Mouse (Mus musculus) CD4-positive helper T cell, adult 2 months (primary cell): ENCODE results near the gene St6galnac5.
A peak's percentile ranks its signal among the peaks of the same experiment; 100 is the strongest.
"Not testable (repeated sequence)": the region's sequence is repeated elsewhere in the genome, so short reads cannot be mapped to it uniquely, and the experiment has no call there.

Experiments used
- DNase-seq: peaks from one replicate; pipeline ENCODE4 v3.0.0-alpha.2; 2012; ENCODE audit warnings: low read depth, missing footprints, low spot score

The St6galnac5 gene

DNA sequence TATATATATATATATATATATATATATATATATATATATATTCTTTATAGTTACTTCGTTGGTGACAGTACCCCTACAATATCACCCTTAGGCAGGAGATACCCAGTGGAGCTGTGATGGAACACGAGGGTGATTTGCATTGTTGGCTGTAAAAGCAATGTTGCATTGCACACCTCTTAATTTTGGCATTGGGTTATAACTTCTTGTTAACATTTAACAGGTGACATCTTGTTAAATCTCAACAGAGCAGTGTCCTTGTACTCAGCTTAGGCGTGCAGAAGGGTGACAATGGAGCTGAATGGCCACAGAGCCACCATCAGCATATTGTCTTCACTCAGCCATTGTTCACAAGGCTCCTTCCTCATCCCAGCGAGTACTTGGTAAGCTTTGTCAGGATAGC is 185.8 kb downstream of the St6galnac5 start:
- DNase-seq: no peak

DNA sequence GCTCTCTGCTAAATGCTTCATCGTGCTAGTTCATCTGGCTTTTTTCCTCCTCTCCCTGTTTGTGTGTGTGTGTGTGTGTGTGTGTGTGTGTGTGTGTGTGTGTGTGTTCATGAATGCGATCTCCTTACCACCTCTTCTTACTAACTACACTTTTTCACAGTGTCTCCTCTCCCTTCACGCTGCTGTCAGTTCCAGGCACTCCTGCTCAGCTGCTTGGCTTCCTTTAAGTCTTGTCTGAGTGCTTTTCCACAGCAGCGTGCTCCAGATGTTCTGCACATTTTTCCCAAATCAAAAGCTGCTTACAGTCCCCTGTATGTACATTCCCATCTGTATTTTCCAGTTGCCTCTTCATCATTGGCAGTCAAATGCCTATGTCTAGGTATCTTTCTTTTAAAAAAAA is 189.0 kb downstream of the St6galnac5 start:
- DNase-seq: no peak

GRCm38 (mm10) chr3:152792601-152793000 is 189.4 kb downstream of the St6galnac5 start:
- peak; percentile 26 for DNase-seq

DNA sequence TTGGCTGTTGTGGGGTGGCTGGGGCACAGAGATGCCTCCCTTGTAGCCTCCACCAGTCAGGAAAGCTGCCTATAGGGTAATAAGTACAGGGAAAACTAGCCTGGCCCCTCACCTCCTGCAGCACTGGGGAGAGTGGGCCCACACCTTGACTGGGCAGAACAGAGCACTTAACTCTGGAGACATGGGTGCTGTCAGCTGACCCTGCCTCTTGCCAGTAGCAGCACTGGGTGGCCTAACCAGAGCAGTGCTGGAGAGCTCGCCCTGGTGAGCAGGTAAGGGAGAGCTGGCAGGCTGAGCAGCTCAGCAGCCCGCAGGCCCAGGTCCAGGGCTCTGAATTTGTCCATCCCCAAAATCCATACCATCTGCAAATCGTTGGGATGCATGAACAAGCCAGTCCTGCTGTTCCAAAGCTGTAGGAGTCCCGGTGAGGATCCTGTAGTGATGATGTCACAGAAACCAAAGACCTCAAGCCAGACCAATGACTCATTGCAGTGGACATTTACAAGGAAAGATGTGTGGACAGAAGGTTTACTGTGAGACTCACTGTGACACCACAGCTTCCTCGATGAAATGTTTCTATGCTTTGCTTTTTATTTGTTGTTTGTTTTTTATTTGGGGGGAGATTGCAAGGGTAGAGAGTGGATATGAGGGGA is 193.6 kb downstream of the St6galnac5 start:
- not testable (repeated sequence) for DNase-seq

- DNase-seq: not testable (repeated sequence)
Observed at GRCm38 (mm10) chr3:152784353-152784752, 197.7 kb downstream of the St6galnac5 start.

- DNase-seq: peak; percentile 68
Observed at GRCm38 (mm10) chr3:152783792-152784191, 198.3 kb downstream of the St6galnac5 start.

GRCm38 (mm10) chr3:152779819-152780218 is 202.2 kb downstream of the St6galnac5 start:
- DNase-seq: no peak

DNA sequence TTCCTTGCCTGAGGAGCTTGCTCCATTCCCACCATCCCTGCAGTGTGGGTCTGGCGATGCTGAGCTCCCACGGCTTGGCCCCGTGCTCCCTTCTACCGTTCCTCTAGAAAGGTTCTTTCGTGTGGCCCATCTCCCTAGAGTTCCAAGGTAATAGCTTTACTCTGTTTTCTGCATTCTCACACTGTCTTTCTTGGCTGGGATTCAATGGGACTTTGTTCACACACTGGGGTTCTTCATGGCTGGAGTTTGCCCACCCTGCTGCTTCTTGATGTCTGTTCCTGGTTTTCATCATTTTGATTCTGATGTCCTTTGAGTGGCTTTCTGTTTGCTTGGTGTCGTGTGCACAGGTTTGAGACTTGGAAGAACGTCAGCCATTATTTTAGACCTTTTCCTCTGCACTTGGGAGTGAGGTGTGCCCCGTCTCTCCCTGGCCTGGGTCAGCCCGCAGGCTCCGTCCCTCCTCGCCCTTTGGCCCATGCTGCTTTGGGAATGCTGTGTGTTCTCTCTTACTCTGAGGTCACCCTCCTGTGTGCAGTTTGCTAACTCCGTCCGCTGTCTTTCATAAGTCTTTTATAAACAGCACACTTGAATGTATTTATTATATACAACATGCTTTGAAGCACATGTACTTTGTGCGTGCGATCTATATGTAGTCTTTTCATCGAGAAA is 205.0 kb downstream of the St6galnac5 start:
- DNase-seq: no peak

- no peak for DNase-seq
Observed at GRCm38 (mm10) chr3:152776363-152776762, 205.7 kb downstream of the St6galnac5 start.

- DNase-seq: no peak
Observed at GRCm38 (mm10) chr3:152770056-152770455, 212.0 kb downstream of the St6galnac5 start.

- DNase-seq: no peak
Observed at GRCm38 (mm10) chr3:152767485-152767884, 214.6 kb downstream of the St6galnac5 start.
